Mouse (Mus musculus) testis, adult 2 months (tissue): ENCODE results near the gene Hsd17b6. TPM values are rescaled to one million over a fixed set of nuclear protein-coding genes. Genes with fewer than 3 reads are reported as not detected.

Source experiments
- H3K27ac ChIP-seq: fragments of 200-500 bp; 2 replicates; pipeline ENCODE4 v1.5.1; 2012; ENCODE audit warnings: low read depth, low read length; ENCODE audit not compliant: control insufficient read depth, insufficient read depth
- H3K27me3 ChIP-seq: fragments of 200-500 bp; 2 replicates; pipeline ENCODE4 v1.6.1; 2012; ENCODE audit warnings: mild to moderate bottlenecking, low read length, moderate library complexity; ENCODE audit not compliant: control insufficient read depth, insufficient read depth
- H3K36me3 ChIP-seq: fragments of 200-500 bp; 2 replicates; pipeline ENCODE4 v1.6.1; 2012; ENCODE audit warnings: mild to moderate bottlenecking, low read length; ENCODE audit not compliant: control insufficient read depth, insufficient read depth
- H3K4me1 ChIP-seq: fragments of 200-500 bp; 2 replicates; pipeline ENCODE4 v1.6.1; 2012; ENCODE audit warnings: low read length; ENCODE audit not compliant: control insufficient read depth, insufficient read depth
- H3K4me3 ChIP-seq: fragments of 200-500 bp; 2 replicates; pipeline ENCODE4 v1.5.1; 2012; ENCODE audit warnings: low read depth, mild to moderate bottlenecking, low read length, moderate library complexity, mixed read lengths; ENCODE audit not compliant: control insufficient read depth
- CTCF ChIP-seq: fragments of 200-500 bp; IDR thresholded peaks from 2 replicates; pipeline ENCODE4 v1.5.1; 2012; ENCODE audit warnings: low read depth, mild to moderate bottlenecking, inconsistent platforms, low read length, moderate library complexity; ENCODE audit not compliant: control insufficient read depth, insufficient read depth, insufficient replicate concordance
- POLR2A ChIP-seq: fragments of 200-500 bp; IDR thresholded peaks from 2 replicates; pipeline ENCODE4 v1.6.1; 2012; ENCODE audit warnings: low read depth, mild to moderate bottlenecking, inconsistent platforms, low read length, moderate library complexity; ENCODE audit not compliant: control insufficient read depth
- polyA plus RNA-seq: library from polyadenylated mRNA; depleted of rRNA; stranded (reverse); fragments of >200 nt; gene quantifications from 2 replicates; pipeline ENCODE4 v1.2.3, GENCODE M21; 2012

Gene Hsd17b6
- polyA plus RNA-seq, 1 experiment = not detected

DNA sequence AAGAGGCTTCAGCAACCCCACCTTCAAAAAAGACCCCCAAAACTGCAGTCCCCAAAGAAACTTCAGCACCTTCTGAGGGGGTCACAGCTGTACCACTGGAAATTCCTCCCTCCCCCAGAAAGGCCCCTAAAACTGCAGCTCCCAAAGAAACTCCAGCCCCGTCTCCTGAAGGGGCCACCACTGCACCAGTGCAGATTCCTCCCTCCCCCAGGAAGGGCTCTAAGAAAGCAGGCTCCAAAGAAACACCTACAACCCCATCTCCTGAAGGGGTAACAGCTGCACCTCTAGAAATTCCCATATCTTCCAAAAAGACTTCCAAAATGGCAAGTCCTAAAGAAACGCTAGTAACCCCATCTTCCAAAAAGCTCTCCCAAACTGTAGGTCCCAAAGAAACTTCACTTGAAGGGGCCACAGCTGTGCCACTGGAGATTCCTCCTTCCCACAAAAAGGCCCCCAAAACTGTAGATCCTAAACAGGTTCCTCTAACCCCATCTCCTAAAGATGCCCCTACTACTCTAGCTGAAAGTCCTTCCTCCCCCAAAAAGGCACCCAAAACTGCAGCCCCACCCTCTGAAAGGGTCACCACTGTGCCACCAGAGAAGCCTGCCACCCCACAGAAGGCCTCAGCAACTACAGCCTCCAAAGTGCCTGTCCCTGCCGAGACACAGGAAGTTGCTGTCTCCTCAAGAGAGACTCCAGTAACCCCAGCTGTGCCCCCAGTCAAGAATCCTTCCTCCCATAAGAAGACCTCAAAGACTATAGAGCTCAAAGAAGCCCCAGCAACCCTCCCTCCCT, 35.8 kb upstream of the Hsd17b6 start:
- H3K4me1 ChIP-seq = no peaks in the 10 kb centered on the region; the same call in 1 of the 2 replicates

DNA sequence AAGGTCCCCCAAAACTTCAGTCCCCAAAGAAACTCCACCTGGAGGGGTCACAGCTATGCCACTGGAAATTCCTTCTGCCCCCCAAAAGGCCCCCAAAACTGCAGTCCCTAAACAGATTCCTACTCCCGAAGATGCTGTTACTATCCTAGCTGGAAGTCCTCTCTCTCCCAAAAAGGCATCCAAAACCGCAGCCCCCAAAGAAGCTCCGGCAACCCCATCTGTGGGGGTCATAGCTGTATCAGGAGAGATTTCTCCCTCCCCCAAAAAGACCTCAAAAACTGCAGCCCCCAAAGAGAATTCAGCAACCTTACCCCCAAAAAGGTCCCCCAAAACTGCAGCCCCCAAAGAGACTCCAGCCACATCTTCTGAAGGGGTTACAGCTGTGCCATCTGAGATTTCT, 35.1 kb upstream of the Hsd17b6 start:
- H3K27me3 ChIP-seq = no peaks in the 10 kb centered on the region
- H3K4me3 ChIP-seq = no peak overlapping the region
- no peaks in the 10 kb centered on the region; the same call in none of the 2 replicates for H3K36me3 ChIP-seq
- H3K4me1 ChIP-seq = no peaks in the 10 kb centered on the region; the same call in 1 of the 2 replicates
- no peak for TF ChIP-seq POLR2A
- no peak for TF ChIP-seq CTCF
- H3K27ac ChIP-seq = no peak overlapping the region

More for the DNA sequence above, 35.8 kb upstream of the Hsd17b6 start:
- no peak overlapping the region for H3K27ac ChIP-seq
- no peaks in the 10 kb centered on the region; the same call in none of the 2 replicates for H3K36me3 ChIP-seq
- H3K27me3 ChIP-seq = no peaks in the 10 kb centered on the region
- H3K4me3 ChIP-seq = no peak overlapping the region
- no peak for TF ChIP-seq CTCF
- TF ChIP-seq POLR2A = no peak

DNA sequence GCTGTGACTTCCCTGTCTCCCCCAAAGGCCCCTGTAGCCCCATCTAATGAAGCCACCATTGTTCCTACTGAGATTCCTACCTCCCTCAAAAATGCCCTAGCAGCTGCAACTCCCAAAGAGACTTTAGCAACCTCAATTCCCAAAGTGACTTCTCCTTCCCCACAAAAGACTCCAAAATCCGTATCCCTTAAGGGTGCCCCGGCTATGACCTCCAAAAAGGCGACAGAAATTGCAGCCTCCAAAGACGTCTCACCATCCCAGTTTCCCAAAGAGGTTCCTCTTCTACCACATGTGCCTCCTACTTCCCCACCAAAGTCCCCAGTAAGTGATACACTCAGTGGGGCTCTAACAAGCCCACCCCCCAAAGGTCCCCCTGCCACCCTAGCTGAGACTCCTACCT, 34.2 kb upstream of the Hsd17b6 start:
- Histone ChIP-seq H3K4me3 (no peak overlapping the region), H3K27me3 (no peaks in the 10 kb centered on the region), H3K36me3 (no peaks in the 10 kb centered on the region; the same call in none of the 2 replicates), H3K4me1 (peaks cover 2% of the 10 kb centered on the region), H3K27ac (no peak overlapping the region)
- TF ChIP-seq CTCF = no peak
- no peak for TF ChIP-seq POLR2A

DNA sequence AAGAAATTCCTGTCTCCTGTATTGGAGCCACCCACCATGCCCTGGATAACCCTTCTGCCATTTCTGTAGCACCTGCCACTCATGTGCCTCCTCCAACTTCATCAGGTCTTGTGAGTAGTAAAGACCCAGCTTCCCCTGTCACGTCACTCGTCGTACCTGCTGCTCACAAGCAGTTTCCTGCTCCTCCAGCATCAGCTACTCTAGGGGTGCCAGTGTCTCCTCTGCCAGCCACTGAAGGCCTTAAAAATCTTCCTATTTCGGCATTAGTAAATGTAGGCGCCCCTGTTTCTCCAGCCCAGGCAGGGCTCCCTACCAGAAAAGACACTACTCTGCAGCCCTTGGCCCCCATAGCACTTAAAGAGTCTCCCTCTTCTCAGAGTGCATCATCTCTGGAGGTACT, 32.9 kb upstream of the Hsd17b6 start:
- H3K4me3 ChIP-seq = no peak overlapping the region

DNA sequence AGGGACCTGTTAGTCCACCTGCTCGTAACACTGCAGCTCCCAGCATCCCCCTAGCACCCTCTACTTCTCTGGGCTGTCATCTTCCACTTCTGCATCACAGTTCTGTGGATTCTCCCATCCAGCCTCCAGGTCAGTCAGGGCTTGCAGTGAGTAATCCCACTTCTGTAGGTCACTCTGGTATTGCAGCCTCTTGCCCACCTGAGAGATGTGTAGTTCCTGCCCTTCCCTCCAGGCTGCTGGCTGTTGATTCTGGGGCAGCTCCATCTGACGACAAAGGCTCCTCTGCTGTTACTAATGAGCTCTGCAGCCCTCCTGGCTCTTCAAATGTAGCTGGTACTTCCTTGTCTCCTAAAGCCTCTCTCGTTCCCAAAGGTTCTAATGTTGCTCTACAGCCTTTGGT, 32.4 kb upstream of the Hsd17b6 start:
- Histone ChIP-seq H3K4me3 (no peak overlapping the region), H3K27ac (no peak overlapping the region), H3K36me3 (no peaks in the 10 kb centered on the region; the same call in none of the 2 replicates), H3K27me3 (no peaks in the 10 kb centered on the region), H3K4me1 (peaks cover 3% of the 10 kb centered on the region)
- no peak for TF ChIP-seq POLR2A
- no peak for TF ChIP-seq CTCF

More for the DNA sequence above, 32.9 kb upstream of the Hsd17b6 start:
- Histone ChIP-seq H3K27ac (no peak overlapping the region), H3K36me3 (no peaks in the 10 kb centered on the region; the same call in none of the 2 replicates), H3K4me1 (peaks cover 2% of the 10 kb centered on the region), H3K27me3 (no peaks in the 10 kb centered on the region)
- TF ChIP-seq CTCF = no peak
- no peak for TF ChIP-seq POLR2A

DNA sequence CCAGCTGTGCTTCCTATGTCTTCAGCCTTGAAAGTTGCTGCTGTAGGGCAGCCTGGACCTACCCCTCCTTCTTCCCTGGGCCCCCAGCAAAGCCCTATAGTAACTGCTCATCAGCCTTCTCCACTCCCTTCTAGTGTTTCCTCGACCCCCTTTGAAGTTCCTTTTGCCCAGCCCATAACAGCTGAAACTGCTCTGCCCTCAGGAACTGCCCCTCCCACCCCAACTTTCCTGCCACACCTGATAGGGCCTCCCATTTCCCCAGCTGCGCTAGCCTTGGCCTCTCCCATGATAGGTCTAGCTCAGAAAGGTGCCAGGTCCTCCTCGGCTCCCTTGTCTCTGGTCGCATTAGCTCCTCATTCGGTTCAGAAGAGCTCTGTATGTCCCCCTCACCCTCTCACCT, 31.8 kb upstream of the Hsd17b6 start:
- no peaks in the 10 kb centered on the region for H3K27me3 ChIP-seq
- peaks cover 7% of the 10 kb centered on the region for H3K4me1 ChIP-seq
- no peaks in the 10 kb centered on the region; the same call in none of the 2 replicates for H3K36me3 ChIP-seq
- no peak for TF ChIP-seq CTCF
- TF ChIP-seq POLR2A = no peak
- H3K27ac ChIP-seq = no peak overlapping the region
- no peak overlapping the region for H3K4me3 ChIP-seq

DNA sequence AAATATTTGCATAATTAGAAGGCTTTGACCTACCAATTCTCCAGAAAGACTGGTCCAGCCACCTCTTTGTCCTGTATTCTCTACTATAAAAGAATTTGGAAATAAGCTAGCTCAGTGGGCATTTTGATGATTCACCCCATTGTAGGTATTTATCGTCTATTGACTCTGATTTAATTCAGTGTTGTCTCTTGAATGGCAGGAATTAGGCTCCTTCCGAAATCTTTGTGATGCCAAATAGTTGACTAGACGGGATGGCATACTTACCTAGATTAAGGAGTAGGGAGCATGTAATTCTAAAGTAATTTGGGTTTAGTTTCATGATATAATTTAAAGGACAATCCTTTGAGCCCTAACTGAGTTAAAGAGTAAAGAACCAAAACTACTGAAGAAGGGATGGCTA, 30.5 kb upstream of the Hsd17b6 start:
- Histone ChIP-seq H3K4me1 (peaks cover 7% of the 10 kb centered on the region), H3K27ac (no peak overlapping the region), H3K4me3 (no peak overlapping the region), H3K27me3 (no peaks in the 10 kb centered on the region), H3K36me3 (no peaks in the 10 kb centered on the region; the same call in none of the 2 replicates)
- TF ChIP-seq POLR2A (no peak), CTCF (no peak)
